Mouse (Mus musculus): ENCODE results near the gene Pdlim4. TPM values are rescaled to one million over a fixed set of nuclear protein-coding genes. Genes with fewer than 3 reads are reported as not detected.
"Not testable (repeated sequence)": the region's sequence is repeated elsewhere in the genome, so short reads cannot be mapped to it uniquely, and the experiment has no call there.

Pdlim4 gene
- polyA plus RNA-seq, 1 experiment from 2014 or later, result 3.1 TPM

GRCm38 (mm10) chr11:54008416-54008920 lies 60.3 kb downstream of the Pdlim4 start:
- ATAC-seq (ENCODE audit: low read depth) (no peak), DNase-seq (no peak)
- Histone ChIP-seq H3K36me3 (peaks cover 82% of the 10 kb centered on the region), H3K27ac (0 out of 2 replicates have a peak overlapping the region, but pooled peaks have one; percentile 97), H3K4me2 (no peak overlapping the region), H3K9me3 (replicated peaks) (no peaks in the 10 kb centered on the region), H3K4me3 (replicated peaks) (no peak overlapping the region), H3K4me1 (replicated peaks) (peaks cover 76% of the 10 kb centered on the region), H3K9ac (0 out of 2 replicates have a peak overlapping the region, but pooled peaks have one; percentile 10), H3K27me3 (no peaks in the 10 kb centered on the region)
- 83% methylated on average over 10 of the region's 10 CpGs for WGBS (ENCODE audit: insufficient replicate concordance)

- Histone ChIP-seq H3K4me2 (peak overlapping the region; percentile 70), H3K4me1 (replicated peaks) (peaks cover 84% of the 10 kb centered on the region)
Measured at GRCm38 (mm10) chr11:54007717-54008116, 61.1 kb downstream of the Pdlim4 start.

GRCm38 (mm10) chr11:54006901-54007300 lies 61.9 kb downstream of the Pdlim4 start:
- peaks cover 84% of the 10 kb centered on the region for H3K4me1 ChIP-seq (replicated peaks)
- no peaks in the 10 kb centered on the region for H3K27me3 ChIP-seq
- H3K27ac ChIP-seq, result peak overlapping the region; percentile 97
- WGBS (ENCODE audit: insufficient replicate concordance), result 77% methylated on average over 4 of the region's 4 CpGs
- H3K4me3 ChIP-seq (replicated peaks), result peak overlapping the region; percentile 4
- DNase-seq (no peak), ATAC-seq (ENCODE audit: low read depth) (no peak)
- peaks cover 83% of the 10 kb centered on the region for H3K36me3 ChIP-seq
- no peaks in the 10 kb centered on the region for H3K9me3 ChIP-seq (replicated peaks)
- H3K9ac ChIP-seq, result peak overlapping the region; percentile 57
- H3K4me2 ChIP-seq, result peak overlapping the region; percentile 70

More at GRCm38 (mm10) chr11:54007717-54008116, 61.1 kb downstream of the Pdlim4 start:
- 86% methylated on average over 11 of the region's 11 CpGs for WGBS (ENCODE audit: insufficient replicate concordance)
- DNase-seq (no peak), ATAC-seq (ENCODE audit: low read depth) (no peak)
- H3K9ac ChIP-seq, result peak overlapping the region; percentile 57; the same call in 1 of the 2 replicates
- H3K36me3 ChIP-seq, result peaks cover 83% of the 10 kb centered on the region
- no peaks in the 10 kb centered on the region for H3K9me3 ChIP-seq (replicated peaks)
- H3K4me3 ChIP-seq (replicated peaks), result no peak overlapping the region
- H3K27ac ChIP-seq, result peak overlapping the region; percentile 97
- H3K27me3 ChIP-seq, result no peaks in the 10 kb centered on the region

GRCm38 (mm10) chr11:54006362-54006761 lies 62.5 kb downstream of the Pdlim4 start:
- H3K9me3 ChIP-seq (replicated peaks); DNase-seq; H3K27me3 ChIP-seq: not testable (repeated sequence)
- Histone ChIP-seq H3K4me1 (replicated peaks) (peaks cover 84% of the 10 kb centered on the region), H3K4me2 (peak overlapping the region; percentile 70), H3K4me3 (replicated peaks) (peak overlapping the region; percentile 4; the same call in 1 of the 2 replicates), H3K27ac (peak overlapping the region; percentile 97), H3K36me3 (peaks cover 81% of the 10 kb centered on the region), H3K9ac (peak overlapping the region; percentile 69)
- 13% methylated on average over 5 of the region's 5 CpGs for WGBS (ENCODE audit: insufficient replicate concordance)
- ATAC-seq (ENCODE audit: low read depth), result peak; percentile 67

Other genes starting within 250 kb of the Pdlim4 start
- 0.14 TPM in 1 of 2 replicates, not detected in the other for gene Gm12216, start 209.8 kb downstream of the Pdlim4 start, polyA plus RNA-seq (2015; fragmentation: Nextera tagmentation; extraction: Ambion mirVana)
- 2.4 and 3.2 TPM in 2 replicates for gene Slc22a5, start 177.4 kb downstream of the Pdlim4 start, polyA plus RNA-seq (2015; fragmentation: Nextera tagmentation; extraction: Ambion mirVana)
- 1.1 and 1.6 TPM in 2 replicates for gene Slc22a21, start 88.7 kb downstream of the Pdlim4 start, polyA plus RNA-seq (2015; fragmentation: Nextera tagmentation; extraction: Ambion mirVana)
- 33.7 and 33.9 TPM in 2 replicates for gene Slc22a4, start 40.9 kb downstream of the Pdlim4 start, polyA plus RNA-seq (2015; fragmentation: Nextera tagmentation; extraction: Ambion mirVana)
- gene P4ha2, start 31.1 kb upstream of the Pdlim4 start, polyA plus RNA-seq (2015; fragmentation: Nextera tagmentation; extraction: Ambion mirVana), result 4.1 and 4.4 TPM in 2 replicates
- not detected in 2 replicates for gene Csf2, start 180.7 kb upstream of the Pdlim4 start, polyA plus RNA-seq (2015; fragmentation: Nextera tagmentation; extraction: Ambion mirVana)
- gene Il3, start 198.3 kb upstream of the Pdlim4 start, polyA plus RNA-seq (2015; fragmentation: Nextera tagmentation; extraction: Ambion mirVana), result not detected in 2 replicates
- 1.2 and 1.9 TPM in 2 replicates for gene Acsl6, start 234.8 kb upstream of the Pdlim4 start, polyA plus RNA-seq (2015; fragmentation: Nextera tagmentation; extraction: Ambion mirVana)